Mouse (Mus musculus) colon, adult 2 months (tissue): ENCODE results near the gene Rgcc. TPM values are rescaled to one million over a fixed set of nuclear protein-coding genes. Genes with fewer than 3 reads are reported as not detected.

Experiments used
- polyA plus RNA-seq: library from polyadenylated mRNA; depleted of rRNA; stranded (reverse); fragments of >200 nt; gene quantifications from 2 replicates; pipeline ENCODE4 v1.2.3, GENCODE M21; 2012; rRNA removed

The Rgcc gene
- 105 and 125 TPM in 2 replicates for polyA plus RNA-seq

GRCm38 (mm10) chr14:79301466-79301875 is at the start of gene Rgcc:
TSS of gene Rgcc (minus strand) at chr14:79301645.

Other genes starting within 250 kb of the Rgcc start
- gene Zfp957, start 54.3 kb downstream of the Rgcc start, polyA plus RNA-seq: not detected in 2 replicates
- gene Naa16, start 89.1 kb upstream of the Rgcc start, polyA plus RNA-seq: 1.8 and 2.8 TPM in 2 replicates
- gene Mtrf1, start 96.1 kb upstream of the Rgcc start, polyA plus RNA-seq: 0.63 and 0.93 TPM in 2 replicates
- 4.6 and 5.0 TPM in 2 replicates for gene Kbtbd7, start 124.9 kb upstream of the Rgcc start, polyA plus RNA-seq
- gene Kbtbd6, start 150.2 kb upstream of the Rgcc start, polyA plus RNA-seq: 0.58 and 0.90 TPM in 2 replicates
- gene Elf1, start 179.5 kb upstream of the Rgcc start, polyA plus RNA-seq: 16.5 and 17.6 TPM in 2 replicates
- 3.2 and 3.9 TPM in 2 replicates for gene Wbp4, start 179.9 kb upstream of the Rgcc start, polyA plus RNA-seq